Mouse (Mus musculus): Measurements from ENCODE around the gene Ptges.

Gene Ptges

GRCm38 (mm10) chr2:30897291-30897690 lies 32.4 kb downstream of the Ptges start:
- DNase-seq: no peak

DNA sequence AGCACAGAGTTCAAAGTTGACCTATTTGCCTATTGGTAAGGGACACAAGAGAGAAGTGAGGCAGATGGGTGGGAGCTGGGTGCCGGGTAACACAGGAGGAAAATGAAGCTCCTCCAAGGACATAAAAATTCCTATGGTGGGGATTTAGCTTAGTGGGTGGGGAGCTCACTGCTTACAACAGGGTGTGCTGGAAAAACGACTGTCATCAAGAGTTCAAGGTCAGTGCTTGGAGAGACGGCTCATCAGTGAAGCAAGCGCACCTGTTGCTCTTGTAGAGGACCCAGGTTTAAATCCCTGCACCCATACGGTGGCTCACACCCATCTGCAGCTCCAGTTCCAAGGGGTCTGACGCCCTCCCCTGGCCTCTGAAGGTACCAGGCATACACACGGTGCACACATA lies 35.7 kb downstream of the Ptges start:
- no peak for DNase-seq

DNA sequence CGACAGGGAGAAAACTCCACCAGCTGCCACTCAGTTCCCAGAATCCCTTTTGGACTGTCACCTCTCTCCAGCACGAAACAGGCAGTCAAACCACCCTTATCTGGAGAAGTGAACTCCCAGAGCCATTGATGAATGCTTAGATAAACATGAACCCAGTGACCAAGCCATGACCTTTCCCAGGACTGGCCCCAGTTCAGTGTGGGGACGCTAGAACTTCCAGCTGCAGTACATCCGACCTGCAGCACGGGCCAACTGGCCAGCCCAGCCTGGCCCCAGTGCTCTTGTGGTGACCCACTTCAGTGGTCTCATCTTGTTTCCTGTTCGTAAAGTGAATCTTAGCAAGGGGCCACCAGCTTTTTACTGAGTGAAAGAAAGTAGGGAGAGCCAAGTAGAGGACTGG lies 36.3 kb downstream of the Ptges start:
- DNase-seq: peak; percentile 93

- no peak for DNase-seq
These were observed 38.7 kb downstream of the Ptges start for GRCm38 (mm10) chr2:30891002-30891401.

GRCm38 (mm10) chr2:30885453-30886163 lies 44.1 kb downstream of the Ptges start:
- DNase-seq: no peak

DNA sequence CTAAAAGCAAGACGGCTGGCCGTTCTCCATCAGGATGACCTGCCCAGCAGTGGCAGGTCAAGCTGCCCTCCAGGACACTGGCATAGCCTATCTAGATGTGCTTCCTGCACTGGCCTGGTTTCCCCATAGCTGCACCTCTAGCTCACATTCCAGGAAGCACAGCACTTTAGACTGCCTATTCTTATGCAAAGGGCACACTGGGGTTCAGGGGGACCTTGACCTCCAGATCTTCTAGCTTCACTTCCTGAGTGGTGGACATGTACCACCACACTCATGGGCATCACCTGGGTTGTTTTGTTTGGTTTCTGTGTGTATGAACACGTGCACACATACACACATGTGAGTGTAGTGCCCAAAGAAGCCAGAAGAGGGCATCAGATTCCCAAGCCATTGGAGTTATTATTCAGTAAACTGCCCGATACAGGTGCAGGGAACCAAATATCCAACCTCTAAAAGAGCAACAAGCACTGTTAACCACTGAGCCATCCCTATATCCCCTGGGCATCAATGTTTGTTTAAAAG lies 44.8 kb downstream of the Ptges start:
- DNase-seq: no peak

DNA sequence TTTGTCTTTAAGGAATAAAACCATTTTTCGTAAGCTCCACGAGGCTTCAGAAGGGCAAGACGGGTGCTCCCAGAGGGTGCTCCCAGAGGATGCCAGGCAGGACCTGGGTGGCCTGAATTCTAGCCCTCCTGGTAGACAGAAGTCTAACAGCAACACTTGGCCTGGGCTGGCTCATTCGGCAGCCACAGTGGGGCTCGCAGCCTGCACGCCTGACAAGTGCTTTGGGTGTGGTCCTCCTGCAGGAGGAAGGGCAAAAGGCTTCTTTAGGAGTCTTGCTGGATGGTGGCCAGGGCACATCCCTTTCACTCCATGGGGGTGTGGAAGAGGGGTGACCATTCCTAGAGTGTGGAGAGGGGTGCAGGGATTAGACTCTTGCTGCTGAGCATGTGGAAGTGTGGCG lies 48.4 kb downstream of the Ptges start:
- DNase-seq: no peak

- DNase-seq: no peak
These were observed 50.2 kb downstream of the Ptges start for GRCm38 (mm10) chr2:30879481-30879880.

DNA sequence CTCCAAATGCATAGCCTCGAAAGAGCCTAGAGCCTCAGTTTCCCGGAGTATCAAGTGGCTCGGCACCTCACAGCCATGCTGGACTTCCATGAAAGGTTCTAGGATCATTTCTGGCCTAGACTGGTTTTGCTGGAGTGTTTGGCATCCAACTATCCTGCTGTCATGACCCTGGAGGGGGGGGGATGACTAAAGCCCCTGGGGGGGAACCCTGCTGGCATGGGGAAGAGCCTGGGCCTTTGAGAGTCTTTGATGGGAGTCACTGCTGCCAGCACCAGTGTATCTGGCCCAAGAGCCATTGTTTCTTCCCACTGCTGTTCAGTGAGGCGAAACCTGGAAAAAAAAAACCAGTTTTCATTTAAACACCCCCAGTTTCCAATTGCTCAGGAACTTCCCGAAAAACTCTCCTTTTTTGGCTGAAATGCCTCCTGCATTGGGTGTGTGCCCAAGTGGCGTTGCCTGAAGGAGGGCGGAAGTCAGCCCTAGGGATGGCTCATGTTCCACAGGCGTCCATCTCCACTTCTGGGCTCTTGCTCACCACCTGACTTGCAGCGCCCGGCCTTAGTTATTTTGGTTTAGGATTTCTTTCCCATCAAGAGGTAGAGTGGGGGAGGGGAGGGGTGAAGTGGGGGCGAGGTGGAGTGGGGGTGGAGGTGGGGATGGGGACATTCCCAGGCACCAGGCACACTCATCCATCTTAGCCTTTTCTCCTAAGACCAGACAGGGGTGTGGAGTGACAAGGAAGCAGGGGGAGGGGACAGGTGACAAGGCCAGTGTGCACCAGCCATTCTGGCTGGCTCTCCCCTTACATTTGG lies 53.8 kb downstream of the Ptges start:
- DNase-seq: no peak

DNA sequence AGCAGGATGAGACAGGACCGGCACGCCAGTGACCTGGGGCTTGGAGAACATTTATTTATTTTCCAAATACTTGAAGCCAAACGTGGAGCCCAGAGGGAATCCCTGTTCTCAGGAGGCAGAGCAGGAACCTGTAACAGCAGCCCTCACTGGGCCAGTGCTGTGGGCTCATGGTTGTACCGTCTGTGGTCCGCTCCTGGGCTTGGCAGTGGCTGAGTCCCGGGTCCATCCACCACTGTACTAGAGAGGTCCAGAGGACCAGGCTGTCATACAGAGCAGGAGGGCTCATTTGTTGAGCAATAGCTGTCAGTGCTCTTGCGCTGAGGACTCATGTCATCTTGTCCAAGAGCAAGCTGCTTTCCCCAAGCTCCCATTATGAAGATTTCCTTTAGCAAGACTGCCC lies 54.6 kb downstream of the Ptges start:
- no peak for DNase-seq

- DNase-seq: no peak
These were observed 55.2 kb downstream of the Ptges start for GRCm38 (mm10) chr2:30874445-30874844.

GRCm38 (mm10) chr2:30872669-30873068 lies 57.0 kb downstream of the Ptges start:
- no peak for DNase-seq

DNA sequence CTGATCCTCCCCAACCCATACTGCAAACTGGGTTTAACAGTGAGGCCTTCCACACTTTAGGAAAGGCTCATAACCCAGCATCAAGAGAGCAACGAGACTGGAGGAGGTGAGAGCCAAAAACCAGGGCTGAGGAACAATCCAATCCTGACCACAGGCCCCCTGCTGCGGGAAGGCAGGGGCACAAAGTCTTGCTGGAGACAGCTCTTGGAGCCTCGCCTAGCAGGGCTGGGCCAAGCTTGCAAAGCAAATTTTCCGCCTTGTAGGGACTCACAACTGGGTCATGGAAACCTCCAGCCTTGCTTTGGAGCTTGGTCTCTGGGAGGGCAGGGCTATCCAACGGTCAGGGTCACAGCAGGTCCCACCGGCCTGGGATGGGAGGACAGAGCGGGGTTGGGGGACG lies 58.8 kb downstream of the Ptges start:
- no peak for DNase-seq

DNA sequence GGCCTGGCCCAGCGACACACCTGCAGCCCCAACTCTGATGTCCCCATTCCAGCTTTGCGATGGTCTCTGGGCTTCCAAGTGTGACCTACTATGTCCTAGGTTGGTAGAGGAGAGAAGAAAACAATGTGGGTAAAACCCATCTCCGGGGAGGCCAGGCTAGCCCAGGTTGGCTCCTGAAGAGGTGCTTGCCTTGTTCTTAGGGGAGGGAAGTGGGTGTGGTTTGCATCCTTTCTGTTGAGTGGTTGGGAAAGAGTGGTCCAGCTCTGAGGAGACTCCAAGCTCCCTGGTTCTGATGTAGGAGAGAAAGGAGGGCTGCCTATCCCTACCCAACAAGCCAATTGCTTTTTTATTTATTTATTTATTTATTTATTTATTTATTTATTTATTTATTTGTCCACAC lies 64.2 kb downstream of the Ptges start:
- DNase-seq: no peak

DNA sequence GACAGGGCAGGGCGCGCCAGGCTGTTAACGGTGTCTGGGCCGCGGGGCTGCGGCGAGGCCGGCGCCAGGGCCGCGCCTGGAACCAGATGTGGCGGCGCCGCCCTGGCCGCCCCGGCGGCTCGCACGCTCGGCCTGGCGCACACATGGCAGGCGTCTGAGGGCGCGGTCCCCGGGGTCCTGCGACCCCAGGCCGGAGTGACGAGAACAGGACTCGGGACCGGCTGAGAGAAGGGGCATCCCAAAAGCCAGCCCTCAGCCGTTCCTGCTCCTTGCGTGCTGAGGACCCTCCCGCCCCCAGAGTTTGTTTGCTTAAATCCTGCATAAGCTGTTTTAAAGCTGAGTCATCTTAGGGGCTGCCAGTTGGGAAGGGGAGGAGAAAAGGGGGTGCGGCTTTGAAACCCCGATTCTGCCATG lies 64.7 kb downstream of the Ptges start:
- DNase-seq: peak; percentile 94

GRCm38 (mm10) chr2:30863574-30863973 lies 66.1 kb downstream of the Ptges start:
- DNase-seq: no peak

DNA sequence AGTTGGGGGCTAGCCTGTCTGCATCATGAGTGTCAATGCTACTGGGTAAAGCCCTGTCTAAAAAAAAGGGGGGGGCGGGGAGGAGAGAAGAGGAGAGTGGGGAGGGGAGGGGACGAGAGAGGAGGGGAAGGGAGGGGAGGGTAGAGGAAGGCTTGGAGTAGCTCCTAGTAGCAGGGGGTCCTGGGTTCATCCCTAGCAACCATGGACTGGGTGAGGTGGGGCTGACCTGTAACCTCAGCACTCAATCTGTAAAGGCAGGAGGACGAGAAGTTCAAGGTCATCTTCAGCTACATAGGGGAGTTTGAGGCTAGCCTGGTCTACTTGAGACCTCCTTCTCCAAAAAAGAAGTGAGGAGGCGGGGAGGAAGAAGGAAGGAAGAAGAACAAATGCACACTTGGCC lies 67.6 kb downstream of the Ptges start:
- no peak for DNase-seq

- DNase-seq: no peak
These were observed 69.9 kb downstream of the Ptges start for GRCm38 (mm10) chr2:30859782-30860181.

DNA sequence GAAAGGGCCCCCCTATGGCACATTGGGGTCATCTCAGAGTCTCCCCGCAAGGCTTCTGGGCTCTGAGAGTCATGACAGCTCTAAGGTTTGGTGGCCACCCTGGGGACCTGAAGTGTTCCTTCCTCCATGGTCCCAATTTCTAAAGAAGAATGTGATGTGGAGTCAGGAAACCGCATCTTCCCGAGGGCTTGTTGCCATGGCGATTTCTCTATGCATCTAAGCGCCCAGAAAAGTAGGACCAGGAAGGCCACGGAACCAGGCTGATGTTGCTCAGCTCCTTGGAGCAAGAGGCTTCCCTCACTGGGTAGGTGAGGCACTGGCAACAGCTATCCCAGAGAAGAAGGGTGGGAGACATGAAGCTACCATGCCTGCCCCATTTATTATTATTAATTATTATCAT lies 72.6 kb downstream of the Ptges start:
- no peak for DNase-seq

DNA sequence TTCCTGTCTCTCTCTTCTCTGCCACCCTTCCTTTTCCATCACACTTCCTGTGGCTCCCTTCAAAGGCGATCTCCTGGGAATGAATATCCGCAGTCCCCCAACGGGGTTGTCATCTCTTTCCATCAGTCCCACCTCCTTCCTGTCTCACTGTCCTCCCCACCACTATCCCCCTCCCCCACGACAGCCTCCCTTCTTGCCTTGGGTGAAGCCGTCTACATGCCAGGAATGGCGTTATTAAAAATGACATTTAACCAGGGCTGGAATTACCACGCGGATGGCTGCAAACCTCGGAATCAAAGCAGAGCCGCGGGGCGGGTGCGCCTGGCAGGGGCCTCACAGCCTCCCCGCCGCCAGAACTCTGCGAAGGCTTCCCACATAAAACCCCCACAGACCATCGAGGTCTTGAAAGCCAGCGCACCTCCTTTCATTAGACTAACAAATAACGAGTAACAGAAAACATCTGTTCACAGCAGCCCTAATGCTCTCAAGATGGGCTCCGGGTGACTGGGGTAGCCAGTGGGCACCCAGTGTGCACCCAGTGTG lies 76.8 kb downstream of the Ptges start:
- DNase-seq: no peak

- no peak for DNase-seq
These were observed 79.1 kb downstream of the Ptges start for GRCm38 (mm10) chr2:30850581-30850980.

- DNase-seq: no peak
These were observed 81.5 kb downstream of the Ptges start for GRCm38 (mm10) chr2:30848184-30848583.

DNA sequence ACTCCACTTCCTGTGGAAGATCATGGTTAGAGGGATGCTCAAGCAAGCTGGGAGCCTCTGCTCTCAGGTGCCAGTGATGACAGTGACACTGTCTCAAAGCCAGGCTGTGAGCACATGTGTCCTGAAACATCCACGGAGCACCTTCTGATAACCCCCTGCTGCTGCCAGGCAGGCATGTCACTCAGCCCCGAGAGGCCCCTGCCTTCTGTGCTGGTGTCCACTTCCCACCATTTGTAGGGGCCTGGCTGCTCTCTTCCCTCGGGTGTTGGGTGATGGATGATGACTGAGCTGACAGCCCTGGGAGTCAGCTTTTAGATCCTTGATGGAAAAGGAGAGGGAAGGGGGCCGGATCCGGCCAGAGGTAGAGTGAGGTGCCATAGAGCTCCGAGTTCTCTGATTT lies 82.9 kb downstream of the Ptges start:
- peak; percentile 84 for DNase-seq

DNA sequence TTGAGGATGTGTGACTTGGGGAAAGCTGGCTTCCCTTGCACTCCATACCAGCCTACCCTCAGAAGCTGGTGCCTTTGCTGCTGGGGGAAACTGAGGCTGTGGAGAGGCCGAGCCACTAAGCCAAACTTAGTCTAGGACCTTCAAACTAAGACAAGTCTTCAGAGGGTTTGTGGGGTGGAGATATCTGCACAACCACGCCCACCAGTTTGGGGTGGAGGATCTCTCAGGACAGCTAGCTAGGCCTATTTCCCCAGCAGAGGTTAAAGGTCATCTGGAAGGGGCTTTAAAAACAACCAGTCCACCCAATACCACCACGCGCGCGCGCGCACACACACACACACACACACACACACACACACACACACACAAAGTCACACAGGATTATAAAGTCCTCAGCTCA lies 83.4 kb downstream of the Ptges start:
- no peak for DNase-seq
